Mouse (Mus musculus) adrenal gland, postnatal 10 days (tissue): ENCODE results near the gene Aloxe3. TPM values are rescaled to one million over a fixed set of nuclear protein-coding genes. Genes with fewer than 3 reads are reported as not detected.
"Not testable (repeated sequence)": the region's sequence is repeated elsewhere in the genome, so short reads cannot be mapped to it uniquely, and the experiment has no call there.

Experiments used
- DNase-seq: peaks from one replicate; pipeline ENCODE4 v3.0.0; 2021; ENCODE audit warnings: mixed read lengths
- long read RNA-seq, 2 experiments: library from polyadenylated mRNA; stranded (forward); transcript quantifications; one replicate each; pipeline ENCODE4 v2.0.0; 2021
- total RNA-seq, 2 experiments: library from RNA; stranded (reverse); gene quantifications; 2 replicates each; pipeline ENCODE4 v1.2.3; 2021

Aloxe3 gene
- total RNA-seq = under 1 TPM; 0.60 to 0.76 TPM
- long read RNA-seq, experiment 1 = 0 reads
- long read RNA-seq, experiment 2 = 0 reads

DNA sequence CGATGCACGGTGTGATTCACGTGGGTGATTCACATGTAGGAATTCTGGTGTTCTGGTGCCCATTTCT is at the start of gene Aloxe3:
Gene Aloxe3 (plus strand): TSS at position 45 of the 67 bp plus-strand sequence.
- DNase-seq = no peak

DNA sequence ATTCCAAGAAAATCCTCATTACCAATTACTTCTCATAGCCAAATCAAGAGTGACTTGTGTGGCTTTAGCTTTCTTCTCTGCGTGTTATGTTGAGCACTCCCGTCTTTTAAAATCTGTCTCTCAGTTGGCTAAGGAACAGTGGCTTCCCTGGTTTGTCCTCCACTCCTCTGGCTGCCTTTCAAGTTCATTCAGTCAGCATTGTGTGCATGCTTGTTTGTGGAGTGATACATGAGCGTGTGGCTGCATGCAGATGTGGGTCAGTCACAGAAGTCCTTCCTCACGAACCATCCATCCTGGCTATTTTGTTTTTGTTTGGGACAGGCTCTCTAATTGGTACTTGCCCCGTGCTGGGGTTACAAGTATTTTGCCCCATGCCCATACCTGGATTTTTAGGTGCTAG is 49.1 kb upstream of the Aloxe3 start:
- no peak for DNase-seq

DNA sequence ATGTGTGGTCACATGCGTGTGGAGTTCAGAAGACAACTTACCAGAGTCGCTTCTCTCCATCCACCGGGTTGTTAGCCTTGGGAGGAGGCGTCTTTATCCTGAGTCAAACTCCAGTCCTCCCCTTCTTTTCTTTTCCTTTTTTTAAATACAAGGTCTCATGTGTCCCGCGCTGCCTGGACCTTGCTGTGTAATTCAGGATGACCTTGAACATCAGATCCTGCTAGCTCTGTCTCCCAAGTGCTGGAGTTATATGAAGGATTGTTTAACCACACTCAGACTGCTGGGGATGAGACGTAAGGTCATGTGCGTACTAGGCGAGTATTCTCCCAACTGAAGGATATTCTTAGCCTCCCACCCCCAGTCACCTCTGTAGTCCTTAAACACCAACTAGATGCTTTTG is 48.4 kb upstream of the Aloxe3 start:
- no peak for DNase-seq

DNA sequence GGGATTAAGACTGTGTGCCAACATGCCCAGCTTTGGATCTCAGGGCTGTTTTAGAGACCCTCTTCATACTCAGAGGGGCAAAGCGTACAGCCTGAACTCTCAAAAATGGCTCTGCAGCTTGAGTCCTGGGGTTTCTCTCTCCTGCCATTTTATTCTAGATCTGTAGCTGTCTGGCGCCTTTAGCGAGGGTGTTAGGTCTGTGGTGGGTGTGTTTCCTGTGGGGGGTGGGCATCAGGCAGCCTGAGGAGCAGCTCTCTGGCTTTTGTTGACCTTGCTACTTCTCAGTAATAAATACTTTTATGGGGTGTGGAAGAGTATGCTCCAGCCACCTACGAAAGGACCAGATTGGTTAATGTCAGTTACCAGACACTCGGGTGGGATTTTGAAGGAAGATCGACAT is 47.7 kb upstream of the Aloxe3 start:
- DNase-seq = no peak

DNA sequence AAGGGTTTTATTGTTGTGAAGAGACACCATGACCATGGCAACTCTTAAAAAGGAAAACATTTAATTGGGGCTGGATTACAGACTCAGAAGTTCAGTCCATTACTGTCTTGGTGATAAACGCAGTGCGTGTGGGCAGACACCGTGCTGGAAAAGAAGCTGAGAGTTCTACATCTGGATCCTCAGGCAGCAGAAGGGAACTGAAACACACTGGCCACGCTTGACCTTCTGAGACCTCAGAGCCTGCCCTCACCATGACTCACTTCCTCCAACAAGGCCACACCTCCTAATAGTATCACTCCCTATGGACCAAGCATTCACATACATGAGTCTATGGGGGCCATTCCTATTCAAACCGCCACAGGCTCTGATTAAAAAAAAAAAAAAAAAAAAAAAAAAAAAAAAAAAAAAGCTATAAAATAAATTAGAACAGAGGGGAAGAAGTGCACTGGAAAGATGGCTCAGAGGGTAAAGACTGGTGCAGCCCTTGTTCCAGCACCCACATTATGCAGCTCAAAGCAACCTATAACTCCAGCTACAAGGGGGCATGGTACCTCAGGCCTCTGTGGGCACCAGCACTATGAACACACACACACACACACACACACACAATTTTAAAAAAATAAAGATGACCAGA is 46.8 kb upstream of the Aloxe3 start:
- no peak for DNase-seq

DNA sequence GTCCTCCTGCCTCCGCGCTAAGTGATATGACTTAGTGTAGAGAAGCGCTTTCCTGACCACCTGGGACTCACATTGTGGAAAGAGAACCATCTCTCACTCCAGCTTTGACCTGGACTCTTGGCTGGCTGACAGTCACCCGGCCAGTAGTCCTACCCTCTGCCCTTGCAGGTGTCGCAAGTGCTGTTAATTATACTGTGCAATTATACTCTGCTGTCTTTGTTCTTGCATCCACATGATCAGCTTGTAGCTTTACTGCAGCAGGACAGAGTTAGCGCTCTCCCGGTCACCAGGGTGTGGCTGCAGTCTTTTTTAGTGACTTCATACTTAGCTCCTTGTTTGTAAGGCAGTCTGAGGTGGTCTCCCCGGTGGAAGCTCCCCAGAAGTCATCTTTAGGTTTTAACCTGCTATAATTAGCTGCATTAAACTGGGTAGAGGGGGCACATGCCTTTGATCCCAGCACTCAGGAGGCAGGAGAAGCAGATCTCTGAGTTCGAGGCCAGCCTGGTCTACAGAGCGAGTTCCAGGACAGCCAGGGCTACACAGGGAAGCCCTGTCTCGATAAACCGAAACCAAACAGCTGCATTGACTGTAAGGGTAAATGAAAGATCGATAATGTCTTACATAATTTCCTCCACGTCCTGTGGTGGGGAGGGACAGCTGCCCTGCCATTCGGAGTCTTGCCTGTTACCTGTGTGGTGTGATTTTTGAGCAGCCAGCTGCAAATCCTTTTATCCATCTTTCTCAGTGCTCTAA is 45.4 kb upstream of the Aloxe3 start:
- peak; percentile 4 for DNase-seq

DNA sequence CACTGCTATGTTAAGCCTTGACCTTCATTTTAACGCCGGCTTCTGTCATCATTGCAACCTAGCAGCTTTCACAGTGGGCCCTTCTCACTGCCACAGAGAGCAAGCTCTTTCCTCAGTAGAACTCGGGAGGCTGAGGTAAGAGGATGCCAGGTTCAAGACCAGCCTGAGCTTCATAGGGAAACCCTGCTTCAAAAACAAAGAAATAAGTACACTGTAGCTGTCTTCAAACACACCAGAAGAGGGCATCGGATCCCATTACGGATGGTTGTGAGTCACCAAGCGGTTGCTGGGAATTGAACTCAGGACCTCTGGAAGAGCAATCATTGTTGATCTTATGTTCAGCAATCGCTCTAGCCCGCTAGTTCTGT is 44.9 kb upstream of the Aloxe3 start:
- peak; percentile 0 for DNase-seq

DNA sequence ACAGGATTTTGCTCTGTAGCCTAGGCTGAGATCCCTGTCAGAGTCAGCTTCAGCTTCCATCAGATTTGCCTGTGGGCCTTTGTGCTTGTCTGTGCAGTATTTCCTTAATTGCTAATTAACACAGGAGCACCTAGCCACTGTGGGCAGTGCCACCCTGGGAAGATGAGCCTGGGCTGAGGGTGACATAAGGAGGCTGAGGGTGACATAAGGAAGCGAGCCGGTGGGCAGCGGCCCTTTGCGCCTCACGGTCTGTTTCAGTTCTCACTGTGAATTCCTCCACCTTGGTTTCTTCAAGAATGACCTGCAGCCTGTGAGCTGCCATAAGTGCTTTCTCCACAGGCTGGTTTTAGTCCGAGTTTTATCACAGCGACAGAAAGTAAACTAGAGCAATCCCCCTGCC is 44.1 kb upstream of the Aloxe3 start:
- peak; percentile 1 for DNase-seq

DNA sequence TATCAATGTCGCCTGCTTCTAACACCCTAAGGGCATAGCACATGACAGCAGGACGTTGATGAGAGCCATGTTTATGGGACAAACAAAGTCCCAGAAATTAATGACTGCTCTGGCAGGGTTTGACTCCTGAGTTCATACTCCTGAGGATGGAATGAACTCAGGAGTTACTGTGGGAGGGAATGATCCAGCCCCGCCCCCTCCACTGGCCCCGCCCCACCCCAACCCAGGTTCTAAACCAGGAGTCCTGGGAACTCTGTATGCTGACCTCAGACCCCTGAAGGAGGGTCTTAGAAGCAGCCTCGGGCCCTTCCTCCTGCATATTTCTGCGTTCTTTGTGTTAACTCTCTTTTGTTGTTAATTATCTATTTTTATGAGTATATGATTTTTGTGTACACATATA is 40.1 kb upstream of the Aloxe3 start:
- DNase-seq = no peak

DNA sequence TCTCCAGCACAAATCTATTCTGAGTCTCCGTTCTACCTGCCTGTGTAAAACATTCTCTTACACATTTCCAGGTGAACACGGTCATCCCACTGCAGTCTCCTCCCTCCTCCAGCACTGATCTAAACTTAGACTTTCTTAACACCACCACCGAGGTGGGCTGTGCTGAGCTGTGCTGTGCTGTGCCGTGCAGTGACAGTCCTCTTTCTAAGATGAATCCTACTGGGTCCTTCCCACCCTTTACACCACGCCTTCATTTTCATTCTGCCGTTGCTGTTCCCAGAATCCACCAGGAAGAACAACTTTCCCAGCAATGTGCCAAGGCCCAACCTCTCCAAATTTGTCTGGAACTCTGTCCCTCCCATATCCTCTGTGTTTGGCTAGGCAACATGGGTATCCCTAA is 39.3 kb upstream of the Aloxe3 start:
- no peak for DNase-seq

DNA sequence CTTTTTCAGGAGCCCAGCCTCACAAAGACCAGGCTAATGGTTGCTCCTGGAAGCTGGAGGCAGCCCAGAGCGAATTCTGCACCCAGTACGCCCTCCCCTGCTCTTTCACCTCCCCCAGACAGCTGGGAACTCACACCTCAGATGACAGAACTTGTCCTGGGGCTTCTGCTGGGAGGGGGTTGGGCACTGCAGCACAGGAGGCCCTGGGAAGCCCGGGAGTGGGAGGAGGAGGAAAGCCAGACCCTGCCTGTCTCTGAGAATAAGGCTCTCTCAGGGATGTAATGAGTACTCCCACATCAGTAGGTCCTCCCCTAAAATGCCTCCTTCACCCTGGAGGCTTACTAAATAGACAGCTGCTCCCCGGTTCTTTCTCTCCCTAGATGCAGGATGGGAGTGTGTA is 38.6 kb upstream of the Aloxe3 start:
- peak; percentile 19 for DNase-seq

DNA sequence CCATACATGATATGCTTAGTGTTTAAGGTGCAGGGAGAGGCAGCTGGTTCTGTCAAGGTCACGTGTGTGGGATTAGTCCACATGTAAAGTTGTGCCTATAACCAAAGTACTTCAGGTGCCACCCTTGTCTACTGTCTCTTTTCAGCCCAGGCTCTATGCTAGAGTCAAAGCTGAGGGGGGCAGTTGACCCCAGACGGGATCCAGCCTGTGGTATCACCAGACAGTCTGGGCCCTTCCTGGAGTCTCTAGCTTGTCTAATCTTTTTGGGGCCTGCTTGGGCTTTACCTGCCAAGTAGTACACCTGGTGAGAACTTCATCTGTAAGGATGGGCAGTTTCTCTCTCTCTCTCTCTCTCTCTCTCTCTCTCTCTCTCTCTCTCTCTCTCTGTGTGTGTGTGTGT is 38.1 kb upstream of the Aloxe3 start:
- DNase-seq = no peak

DNA sequence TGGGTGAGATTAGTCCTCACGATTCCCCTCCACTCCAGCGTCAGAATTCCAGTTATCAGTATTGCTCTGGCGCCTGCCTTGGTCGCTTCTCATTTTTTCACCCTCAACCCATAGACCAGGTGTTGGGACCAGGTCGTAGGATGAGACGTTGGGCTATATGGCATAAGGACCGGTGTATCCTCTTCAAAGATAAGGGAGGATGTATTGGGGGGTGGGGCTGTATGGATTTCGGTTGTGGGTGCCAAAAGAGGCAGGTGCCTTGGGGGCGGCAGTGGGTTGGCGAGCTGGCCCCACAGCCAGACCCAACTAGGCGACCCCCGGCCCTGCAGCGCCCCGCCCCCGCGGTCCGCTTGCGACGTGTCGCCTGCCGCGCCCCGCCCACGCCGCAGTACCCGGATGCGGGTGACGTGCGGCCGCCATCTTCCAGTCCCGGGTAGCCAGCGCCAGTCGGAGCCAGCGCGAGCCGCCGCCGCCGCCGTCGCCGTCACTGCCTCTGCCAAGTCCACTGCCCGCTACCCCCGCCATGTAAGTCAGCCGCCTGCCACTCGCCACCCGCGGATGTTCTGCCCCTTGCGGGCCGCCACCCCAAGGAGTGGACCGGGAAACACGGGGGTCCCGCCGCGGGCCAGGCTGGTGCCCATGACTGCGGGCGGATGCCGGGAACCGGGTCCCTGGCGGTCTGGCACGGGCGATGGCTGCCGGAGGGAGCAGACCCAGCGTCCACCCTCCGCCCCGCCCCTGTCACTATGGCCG is 37.4 kb upstream of the Aloxe3 start, which contains the start of gene Vamp2:
Gene Vamp2 (plus strand): TSS at position 388 of the 753 bp plus-strand sequence.
- DNase-seq = peak; percentile 95

DNA sequence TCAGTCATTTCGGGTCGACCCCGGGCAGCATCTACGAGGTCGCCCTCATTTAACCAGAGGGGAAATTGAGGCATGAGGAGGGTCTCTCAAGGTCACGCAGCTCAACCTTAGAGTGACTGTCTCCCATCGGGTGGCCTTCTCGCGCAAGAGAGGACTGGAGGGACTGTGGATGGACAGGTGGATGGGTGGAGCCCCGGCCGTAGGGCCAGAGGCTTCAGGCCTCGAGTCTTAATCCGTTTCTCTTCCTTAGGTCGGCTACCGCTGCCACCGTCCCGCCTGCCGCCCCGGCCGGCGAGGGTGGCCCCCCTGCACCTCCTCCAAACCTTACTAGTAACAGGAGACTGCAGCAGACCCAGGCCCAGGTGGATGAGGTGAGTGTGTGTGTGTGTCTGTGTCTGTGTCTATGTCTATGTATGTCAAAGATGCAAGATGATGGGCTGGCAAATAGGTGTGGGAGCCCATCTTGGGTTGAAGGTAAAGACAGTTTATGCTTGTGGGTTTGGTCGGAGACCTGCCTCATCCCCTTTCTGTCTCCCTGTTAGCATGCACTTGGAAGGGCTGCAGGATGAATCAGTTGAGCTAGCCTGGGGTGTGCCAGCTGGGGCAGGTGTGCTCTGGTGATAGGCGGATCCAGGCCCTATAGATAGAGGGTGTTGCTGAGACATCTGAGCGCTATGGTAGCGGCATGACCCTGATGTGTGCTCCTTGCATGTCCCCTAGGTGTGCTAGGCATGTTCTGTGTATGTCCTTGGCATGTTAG is 36.7 kb upstream of the Aloxe3 start:
- no peak for DNase-seq

DNA sequence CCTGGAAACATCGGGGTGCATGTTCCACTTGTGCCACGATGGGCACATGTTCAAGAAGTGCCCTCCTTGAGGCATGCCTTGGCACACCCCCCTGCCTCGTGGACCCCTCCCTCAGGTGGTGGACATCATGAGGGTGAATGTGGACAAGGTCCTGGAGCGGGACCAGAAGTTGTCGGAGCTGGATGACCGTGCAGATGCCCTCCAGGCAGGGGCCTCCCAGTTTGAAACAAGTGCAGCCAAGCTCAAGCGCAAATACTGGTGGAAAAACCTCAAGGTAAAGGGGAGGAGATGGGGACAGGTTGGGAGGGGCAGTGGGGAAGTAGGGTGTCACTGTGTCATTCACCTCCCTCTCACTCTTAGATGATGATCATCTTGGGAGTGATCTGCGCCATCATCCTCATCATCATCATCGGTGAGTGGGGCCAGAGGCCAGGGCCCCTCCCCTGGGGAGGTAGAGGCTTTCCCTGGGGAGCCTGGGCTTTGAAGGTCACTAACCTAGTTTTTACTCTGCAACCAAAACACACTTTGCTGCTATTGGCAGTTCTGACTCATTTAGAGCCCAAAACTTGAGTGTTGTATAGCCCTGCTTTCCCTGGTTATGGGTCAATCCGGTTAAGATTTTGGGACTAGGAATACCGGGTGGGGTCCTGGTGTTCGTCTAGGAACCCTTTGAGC is 35.9 kb upstream of the Aloxe3 start:
- peak; percentile 67 for DNase-seq

DNA sequence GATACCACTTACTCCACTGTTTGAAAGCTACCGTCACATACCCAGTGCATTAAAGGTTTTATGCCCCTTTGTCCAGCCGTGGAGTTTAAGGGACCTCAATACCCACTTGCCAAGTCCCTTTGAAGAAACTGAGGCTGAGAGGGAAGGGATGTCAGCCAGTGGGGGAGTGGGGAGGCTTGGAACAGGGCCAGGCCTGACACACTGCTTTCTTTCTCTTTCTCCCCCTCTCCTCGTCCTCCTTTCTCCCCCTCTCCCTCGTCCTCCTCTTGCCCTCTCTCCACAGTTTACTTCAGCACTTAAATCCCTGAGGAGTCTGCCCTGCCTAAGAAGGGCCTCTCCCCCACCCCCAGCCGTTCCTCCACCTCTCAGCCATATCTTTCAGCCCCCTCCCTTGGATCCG is 35.3 kb upstream of the Aloxe3 start:
- no peak for DNase-seq

DNA sequence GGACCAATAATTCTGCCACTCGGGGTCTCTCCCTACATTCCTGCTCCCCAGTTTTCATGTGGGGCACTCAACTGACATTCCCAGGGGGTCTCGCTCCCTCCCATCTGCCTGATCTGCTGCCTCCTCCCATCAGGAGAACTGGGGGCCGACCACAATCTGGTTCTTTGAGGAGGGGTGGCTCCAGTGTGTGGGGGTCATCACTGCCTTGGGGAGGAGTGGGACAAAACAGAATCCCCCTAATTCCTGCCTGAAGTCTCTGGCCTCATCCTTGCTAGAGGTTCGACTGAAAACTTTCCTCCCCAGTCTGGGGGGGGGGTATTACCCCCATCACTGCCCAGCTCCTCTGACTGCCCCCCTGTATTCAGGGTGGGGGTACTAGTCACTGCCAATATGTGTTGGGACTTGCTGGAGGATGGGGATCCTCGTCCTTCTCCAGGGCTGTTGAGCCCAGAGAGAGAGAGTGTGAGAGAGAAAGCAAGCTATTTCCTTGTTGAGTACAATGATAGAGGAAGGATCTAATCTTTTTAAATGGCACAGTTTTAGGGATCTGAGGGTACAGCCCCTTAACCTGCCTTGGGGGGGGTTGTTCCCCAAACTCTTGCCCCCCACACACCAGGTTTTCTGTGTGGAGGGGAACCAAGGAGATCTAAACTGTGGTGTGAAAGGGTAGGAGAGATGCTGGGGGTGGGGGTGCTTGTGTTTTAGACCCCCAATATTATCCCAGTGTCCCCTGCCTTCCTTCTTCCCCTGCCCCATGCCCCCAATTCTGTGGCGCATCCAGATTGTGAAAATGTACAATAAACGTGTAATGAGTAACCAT is 33.9 kb upstream of the Aloxe3 start:
- no peak for DNase-seq

DNA sequence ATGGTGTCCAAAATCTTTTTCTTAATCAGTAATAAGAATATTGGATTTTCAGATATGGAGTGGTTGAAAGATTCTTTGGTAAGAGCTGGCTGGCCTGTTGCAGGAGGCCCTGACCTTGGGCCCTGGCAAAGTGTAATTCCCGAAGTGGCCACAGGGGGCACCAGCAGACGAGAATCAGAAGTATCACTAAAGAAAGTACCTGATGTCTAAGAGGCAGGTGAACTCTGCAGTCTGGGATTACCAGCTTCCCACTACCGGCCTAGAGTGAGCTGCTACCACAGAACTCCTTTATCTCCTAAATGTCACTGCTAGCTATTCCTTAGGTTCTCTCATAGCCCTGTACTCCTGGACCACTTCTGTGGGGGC is 33.3 kb upstream of the Aloxe3 start:
- DNase-seq = peak; percentile 95

DNA sequence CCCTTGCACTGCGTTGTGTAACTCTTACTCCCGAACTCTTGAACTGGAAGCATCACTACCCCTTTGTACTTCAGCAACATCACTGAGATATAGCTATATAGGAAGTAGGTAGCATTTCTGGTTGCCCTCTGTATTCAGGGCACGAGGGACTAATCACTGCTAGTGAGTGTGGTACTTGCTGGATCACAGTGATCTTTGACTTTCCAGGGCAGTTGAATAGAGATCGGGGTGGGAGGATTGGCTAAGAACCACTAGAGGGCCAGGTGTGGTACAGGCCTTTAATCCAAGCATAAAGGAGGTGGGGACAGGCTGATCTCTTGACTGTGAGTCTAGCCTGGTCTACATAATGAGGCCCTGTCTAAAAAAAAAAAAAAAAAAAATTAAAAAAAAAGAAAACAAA is 32.8 kb upstream of the Aloxe3 start:
- no peak for DNase-seq

DNA sequence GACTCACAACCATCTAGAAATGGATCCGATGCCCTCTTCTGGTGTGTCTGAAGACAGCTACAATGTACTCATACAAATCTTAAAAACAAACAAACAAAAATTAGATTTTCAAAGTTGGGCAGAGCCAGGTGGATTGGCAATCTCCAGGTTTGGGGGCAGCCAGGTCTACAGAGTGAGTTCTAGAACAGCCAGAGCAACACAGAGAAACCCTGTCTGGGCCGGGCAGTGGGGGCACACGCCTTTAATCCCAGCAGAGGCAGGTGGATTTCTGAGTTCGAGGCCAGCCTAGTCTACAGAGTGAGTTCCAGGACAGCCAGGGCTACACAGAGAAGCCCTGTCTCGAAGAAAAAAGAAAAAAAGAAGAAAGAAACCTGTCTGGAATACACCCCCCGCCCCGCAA is 31.8 kb upstream of the Aloxe3 start:
- DNase-seq = not testable (repeated sequence)

DNA sequence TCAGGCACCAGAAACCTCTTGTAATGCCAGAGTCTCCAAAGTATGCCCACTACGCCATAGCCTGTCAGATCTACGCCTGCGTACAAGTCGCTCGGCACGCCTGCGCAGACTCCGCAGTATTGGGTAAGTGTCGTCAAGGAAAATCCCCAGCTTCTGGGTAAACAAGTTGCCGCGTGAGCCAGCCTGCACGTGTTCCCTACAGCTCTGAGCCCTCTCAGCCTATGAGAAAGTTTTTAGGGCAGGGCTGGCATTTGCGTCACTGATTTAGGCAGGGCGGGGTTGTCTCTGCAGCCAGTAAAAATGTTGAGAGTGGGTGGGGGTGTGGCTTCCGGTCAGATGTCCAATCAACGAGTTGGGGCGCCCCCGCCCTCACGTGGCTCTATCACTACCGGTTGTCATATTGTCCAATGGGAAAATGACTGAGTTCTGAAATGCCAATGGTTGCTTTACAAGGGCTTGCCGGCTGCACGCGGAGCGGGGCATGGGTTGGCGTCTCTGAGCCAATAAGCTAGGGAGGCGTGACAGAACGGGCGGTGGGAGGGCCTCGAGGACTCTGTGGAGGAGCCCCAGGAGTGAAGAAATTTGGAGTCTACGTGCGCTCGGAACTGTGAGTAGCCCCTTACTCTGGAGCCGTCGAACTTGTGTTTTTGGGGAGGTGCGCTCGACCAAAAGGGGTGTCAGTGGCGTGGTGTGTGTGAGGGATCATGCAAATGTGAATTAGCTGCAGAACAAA is 30.8 kb upstream of the Aloxe3 start, which contains the start of gene Per1:
Gene Per1 (plus strand): TSS at position 521 of the 733 bp plus-strand sequence.
- DNase-seq = peak; percentile 97
